Mouse (Mus musculus) CH12.LX (cell line): ENCODE results near the gene Olfr625-ps1.

ENCODE experiments used
- CTCF ChIP-seq, 2 experiments: IDR thresholded peaks in 1 of 2; conservative IDR thresholded peaks in 1 of 2; 2 replicates each; pipeline ENCODE4 v1.5.1; 2011 to 2012; ENCODE audit warnings: low read depth in 2 of 2, low read length in 2 of 2, improper control_type of control experiment in 1 of 2, inconsistent platforms in 1 of 2, mild to moderate bottlenecking in 1 of 2, moderate library complexity in 1 of 2
- E2F4 ChIP-seq: IDR thresholded peaks from 2 replicates; pipeline ENCODE4 v1.6.1; 2011; ENCODE audit warnings: low read depth, low read length, improper control_type of control experiment; ENCODE audit not compliant: insufficient replicate concordance
- ELF1 ChIP-seq: IDR thresholded peaks from 2 replicates; pipeline ENCODE4 v1.6.1; 2014; ENCODE audit warnings: low read depth, mild to moderate bottlenecking, inconsistent platforms, low read length, improper control_type of control experiment
- GABPA ChIP-seq: IDR thresholded peaks from 2 replicates; pipeline ENCODE4 v1.6.1; 2012; ENCODE audit warnings: low read depth, low read length, improper control_type of control experiment, inconsistent platforms; ENCODE audit not compliant: insufficient replicate concordance
- POLR2AphosphoS2 ChIP-seq: IDR thresholded peaks from 2 replicates; pipeline ENCODE4 v1.6.1; 2011; ENCODE audit warnings: low read depth, low read length, improper control_type of control experiment

DNA sequence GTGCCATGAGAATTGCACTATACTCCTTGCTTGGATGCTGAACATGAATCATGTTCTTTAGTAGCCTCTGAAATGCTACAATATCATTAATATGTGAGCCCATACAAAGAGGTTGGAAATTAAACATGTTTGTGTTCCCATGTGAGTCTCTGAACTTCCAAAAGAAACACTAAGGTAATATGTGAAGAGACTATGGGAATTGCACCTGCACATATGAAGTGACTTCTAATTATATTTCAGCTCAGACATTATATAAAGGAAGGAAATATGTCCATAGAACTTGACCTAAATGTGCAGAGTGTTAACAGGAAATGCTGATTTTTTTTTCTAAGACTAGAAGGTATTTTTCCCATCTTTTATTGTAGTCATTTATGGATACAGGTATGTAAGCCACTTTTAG, 31.9 kb downstream of the Olfr625-ps1 start, which contains the start of gene Olfr243:
- TF ChIP-seq POLR2AphosphoS2, result no peak
- TF ChIP-seq GABPA, result no peak
- TF ChIP-seq CTCF (conservative IDR thresholded peaks at IDR 0.05 in 1 of 2, IDR thresholded peaks at IDR 0.05 in 1 of 2; ENCODE audit: low read depth in 2 of 2, low read length in 2 of 2), result no peak
- no peak for TF ChIP-seq E2F4
- TF ChIP-seq ELF1, result no peak
